Mouse (Mus musculus) olfactory bulb, adult 2 months (tissue): ENCODE measurements around the gene Dusp28. TPM values are rescaled to one million over a fixed set of nuclear protein-coding genes. Genes with fewer than 3 reads are reported as not detected.

Experiments
- H3K27ac ChIP-seq: fragments of 200-500 bp; 2 replicates; pipeline ENCODE4 v1.5.1; 2012; ENCODE audit warnings: low read depth, low read length; ENCODE audit not compliant: insufficient read depth
- H3K4me1 ChIP-seq: fragments of 200-500 bp; 2 replicates; pipeline ENCODE4 v1.6.1; 2012; ENCODE audit warnings: low read length; ENCODE audit not compliant: control insufficient read depth, insufficient read depth
- H3K4me3 ChIP-seq: fragments of 200-500 bp; 2 replicates; pipeline ENCODE4 v1.5.1; 2012; ENCODE audit warnings: mild to moderate bottlenecking, low read depth, low read length, moderate library complexity; ENCODE audit not compliant: insufficient read depth
- CTCF ChIP-seq: fragments of 200-500 bp; IDR thresholded peaks from 2 replicates; pipeline ENCODE4 v1.5.1; 2012; ENCODE audit warnings: low read depth, mild to moderate bottlenecking, low read length, moderate library complexity; ENCODE audit not compliant: insufficient read depth
- POLR2A ChIP-seq: fragments of 200-500 bp; IDR thresholded peaks from 2 replicates; pipeline ENCODE4 v1.6.1; 2012; ENCODE audit warnings: mild to moderate bottlenecking, low read depth, low read length, moderate library complexity; ENCODE audit not compliant: insufficient read depth
- WGBS: fragments of 180-500 bp; shearing (Covaris S2); methylation state at CpG from one replicate; pipeline ENCODE4 v1.1.7; 2018; 5-methylcytosine and 5-hydroxymethylcytosine counted together
- polyA plus RNA-seq: library from polyadenylated mRNA; stranded (reverse); fragments of >200 nt; gene quantifications from 2 replicates; pipeline ENCODE4 v1.2.4, GENCODE M21; 2012; ENCODE audit warnings: low replicate concordance; ENCODE audit not compliant: missing spikeins, insufficient read depth, insufficient read length

The Dusp28 gene
- polyA plus RNA-seq, result not detected in 2 replicates

DNA sequence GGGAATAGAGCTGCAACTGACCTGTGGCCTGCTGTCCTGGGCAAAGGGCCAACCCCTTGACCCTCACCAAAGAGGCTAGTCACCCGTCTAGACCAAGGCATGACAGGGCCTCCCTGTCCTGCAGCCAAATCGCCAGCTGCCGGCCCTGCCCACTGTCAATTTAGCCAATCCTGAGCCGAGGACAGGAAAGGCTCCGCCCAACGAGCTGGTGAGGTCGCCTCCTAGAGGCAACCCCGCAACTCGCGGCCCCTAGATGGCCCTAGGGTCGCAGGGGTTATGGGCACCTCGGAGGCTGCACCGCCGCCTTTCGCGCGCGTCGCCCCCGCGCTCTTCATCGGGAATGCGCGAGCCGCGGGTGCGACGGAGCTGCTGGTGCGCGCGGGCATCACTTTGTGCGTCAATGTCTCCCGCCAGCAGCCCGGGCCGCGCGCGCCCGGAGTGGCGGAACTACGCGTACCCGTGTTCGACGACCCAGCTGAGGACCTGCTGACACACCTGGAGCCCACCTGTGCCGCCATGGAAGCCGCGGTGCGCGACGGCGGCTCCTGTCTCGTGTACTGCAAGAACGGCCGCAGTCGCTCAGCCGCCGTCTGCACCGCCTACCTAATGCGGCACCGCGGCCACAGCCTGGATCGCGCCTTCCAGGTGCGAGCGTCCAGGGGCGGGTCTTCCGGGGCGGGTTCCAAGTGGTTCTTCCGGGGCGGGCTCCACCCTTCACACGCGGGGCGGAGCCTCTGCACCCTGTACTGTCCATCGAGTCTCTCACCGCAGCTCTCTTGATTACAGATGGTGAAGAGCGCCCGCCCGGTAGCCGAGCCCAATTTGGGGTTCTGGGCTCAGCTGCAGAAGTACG lies at the start of gene Dusp28:
Gene Dusp28 (plus strand): TSS at position 203 of the 853 bp plus-strand sequence.
- peaks cover 29% of the 10 kb centered on the region for H3K4me1 ChIP-seq
- peak; percentile 21; the same call in 1 of the 2 replicates for TF ChIP-seq CTCF
- peak; percentile 92 for TF ChIP-seq POLR2A
- under 1% methylated on average over 80 of the region's 81 CpGs for WGBS

DNA sequence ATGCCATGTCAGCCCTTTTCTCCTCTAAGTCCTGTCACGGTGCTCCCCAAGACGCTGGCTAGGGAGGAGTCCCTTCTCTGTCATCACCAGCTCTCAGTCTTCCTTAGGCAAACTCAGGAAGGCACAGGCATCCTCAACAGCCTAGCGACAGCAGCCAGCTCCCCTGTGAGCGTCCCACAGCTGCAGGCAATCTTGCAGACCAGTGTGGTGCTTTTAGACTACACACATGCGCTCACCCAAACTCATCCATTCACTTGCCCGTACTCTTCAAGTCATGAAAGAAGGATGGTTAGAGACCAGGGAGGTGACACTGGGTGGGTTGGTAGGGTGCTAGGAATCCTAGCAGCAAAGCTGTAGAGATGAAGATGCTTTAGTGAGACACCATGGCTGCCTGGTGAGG lies 45.3 kb upstream of the Dusp28 start:
- H3K27ac ChIP-seq, result no peak overlapping the region
- H3K4me3 ChIP-seq, result no peak overlapping the region
- WGBS, result 56% methylated on average over 6 of the region's 6 CpGs
- TF ChIP-seq CTCF (no peak), POLR2A (no peak)
- no peaks in the 10 kb centered on the region for H3K4me1 ChIP-seq

More for the DNA sequence above, at the start of gene Dusp28:
- H3K4me3 ChIP-seq, result peak within 1 kb of the TSS; percentile 66
- peak within 1 kb of the TSS; percentile 76 for H3K27ac ChIP-seq

DNA sequence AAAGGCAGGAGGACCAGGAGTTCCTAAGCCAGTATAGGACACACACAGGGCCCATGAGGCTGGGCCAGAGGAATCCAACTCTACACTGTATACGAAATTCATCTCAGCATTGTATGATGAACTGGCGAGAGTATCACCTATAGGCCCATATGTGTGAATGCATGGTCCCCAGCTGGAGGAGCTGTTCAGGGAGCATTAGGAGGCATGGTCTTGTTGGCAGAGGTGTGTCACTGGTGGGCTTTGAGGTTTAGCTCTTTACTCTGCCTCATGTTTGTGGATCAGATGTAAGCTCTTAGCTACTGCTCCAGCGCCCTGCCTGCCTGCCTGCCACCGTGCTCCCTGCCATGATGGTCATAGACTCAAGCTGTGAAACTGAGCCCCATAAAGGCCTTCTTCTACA lies 43.5 kb upstream of the Dusp28 start:
- no peak for TF ChIP-seq CTCF
- TF ChIP-seq POLR2A, result no peak
- WGBS, result 80% methylated on average over 4 of the region's 4 CpGs
- Histone ChIP-seq H3K4me1 (no peaks in the 10 kb centered on the region), H3K4me3 (no peak overlapping the region), H3K27ac (no peak overlapping the region)

DNA sequence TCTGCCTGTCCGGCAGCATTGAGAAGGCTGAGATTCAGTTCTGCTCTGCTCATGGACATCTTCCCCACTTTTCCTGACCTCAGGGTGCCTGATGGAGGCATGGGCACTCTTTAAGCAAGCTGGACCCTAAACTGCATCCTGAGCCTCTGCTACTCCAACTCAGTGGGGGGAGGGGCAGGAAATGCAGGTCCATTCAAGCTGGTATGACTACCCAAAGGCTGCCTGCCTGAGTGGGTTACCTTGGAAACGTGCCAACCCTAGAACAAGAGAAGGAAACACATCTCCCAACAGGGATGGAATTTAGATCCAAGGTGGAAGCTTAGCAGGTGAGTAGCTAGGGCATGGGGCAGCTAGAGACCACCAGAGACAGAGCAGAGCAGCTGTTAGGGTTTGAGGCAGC lies 40.6 kb upstream of the Dusp28 start:
- Histone ChIP-seq H3K27ac (no peak overlapping the region), H3K4me3 (no peak overlapping the region), H3K4me1 (no peaks in the 10 kb centered on the region)
- TF ChIP-seq POLR2A (no peak), CTCF (no peak)
- 59% methylated on average over 2 of the region's 2 CpGs for WGBS

- H3K27ac ChIP-seq, result no peak overlapping the region
- WGBS, result 69% methylated on average over 2 of the region's 2 CpGs
- no peaks in the 10 kb centered on the region for H3K4me1 ChIP-seq
- H3K4me3 ChIP-seq, result no peak overlapping the region
- TF ChIP-seq CTCF (no peak), POLR2A (no peak)
These were observed 36.8 kb upstream of the Dusp28 start for GRCm38 (mm10) chr1:92869985-92870384.

DNA sequence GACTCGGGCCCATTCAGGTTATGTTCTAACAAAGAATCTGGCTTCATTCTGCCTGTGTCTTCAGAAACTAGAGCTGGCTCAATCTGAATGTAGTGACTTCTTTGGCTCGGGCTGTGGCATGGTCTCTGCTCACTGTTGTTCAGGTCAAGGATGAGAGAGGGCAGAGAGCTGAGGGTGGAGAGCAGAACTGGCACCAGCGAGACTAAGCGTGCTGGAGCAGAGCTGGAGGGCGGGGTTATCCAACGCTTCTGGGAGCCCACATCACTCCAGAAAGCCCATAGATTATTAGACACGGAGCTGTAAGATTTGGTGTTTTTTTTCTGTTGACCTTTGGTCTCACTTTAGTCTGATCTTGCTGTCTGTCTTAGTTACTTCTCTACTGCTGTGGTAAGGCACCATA lies 34.1 kb upstream of the Dusp28 start:
- no peak for TF ChIP-seq CTCF
- TF ChIP-seq POLR2A, result no peak
- Histone ChIP-seq H3K4me1 (0 out of 2 replicates have a peak, but pooled peaks cover 6% of the 10 kb centered on the region), H3K27ac (no peak overlapping the region), H3K4me3 (no peak overlapping the region)
- 92% methylated on average over 7 of the region's 7 CpGs for WGBS

GRCm38 (mm10) chr1:92874011-92874410 lies 32.8 kb upstream of the Dusp28 start:
- no peak overlapping the region for H3K27ac ChIP-seq
- 0 out of 2 replicates have a peak, but pooled peaks cover 6% of the 10 kb centered on the region for H3K4me1 ChIP-seq
- TF ChIP-seq CTCF, result no peak
- no peak for TF ChIP-seq POLR2A
- H3K4me3 ChIP-seq, result no peak overlapping the region
- 69% methylated on average over 3 of the region's 3 CpGs for WGBS

DNA sequence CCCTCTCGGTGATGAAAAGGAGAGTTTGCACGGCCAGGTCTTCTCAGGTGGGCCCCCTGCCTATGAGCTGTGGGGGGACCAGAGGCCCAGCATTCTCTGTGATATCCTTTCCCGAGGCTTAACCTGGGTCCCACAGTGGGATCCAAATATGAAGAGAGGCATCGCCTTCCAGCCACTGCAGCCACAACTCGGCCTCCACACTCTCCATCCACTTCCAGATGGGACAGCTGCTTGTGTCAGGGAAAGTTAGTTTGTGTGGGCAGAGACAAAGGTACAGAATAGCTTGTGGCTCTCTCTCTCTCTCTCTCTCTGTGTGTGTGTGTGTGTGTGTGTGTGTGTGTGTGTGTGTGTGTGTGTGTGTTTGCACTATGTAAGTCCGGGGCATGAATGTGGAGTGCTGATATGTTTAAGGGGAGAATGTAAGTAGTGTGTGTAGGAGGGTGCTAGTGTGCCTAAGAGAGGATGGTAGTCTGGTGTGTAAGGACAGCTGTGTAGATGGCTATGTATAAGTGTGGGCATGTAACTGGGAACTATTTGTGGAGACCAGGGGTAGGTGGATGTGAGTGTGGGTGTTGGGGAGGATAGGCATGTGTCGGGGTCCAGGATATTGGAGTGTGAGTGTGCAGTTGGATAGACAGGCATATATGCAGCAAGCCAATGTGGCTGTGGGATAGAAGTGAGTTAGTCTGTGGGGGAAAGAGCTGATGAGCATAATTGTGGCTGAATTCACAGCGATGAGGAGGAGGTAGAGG lies 31.2 kb upstream of the Dusp28 start:
- 81% methylated on average over 8 of the region's 8 CpGs for WGBS
- TF ChIP-seq POLR2A (no peak), CTCF (no peak)

More for the DNA sequence above, 31.2 kb upstream of the Dusp28 start:
- Histone ChIP-seq H3K4me1 (0 out of 2 replicates have a peak, but pooled peaks cover 6% of the 10 kb centered on the region), H3K27ac (no peak overlapping the region), H3K4me3 (no peak overlapping the region)
